In the genomic region with DNA sequence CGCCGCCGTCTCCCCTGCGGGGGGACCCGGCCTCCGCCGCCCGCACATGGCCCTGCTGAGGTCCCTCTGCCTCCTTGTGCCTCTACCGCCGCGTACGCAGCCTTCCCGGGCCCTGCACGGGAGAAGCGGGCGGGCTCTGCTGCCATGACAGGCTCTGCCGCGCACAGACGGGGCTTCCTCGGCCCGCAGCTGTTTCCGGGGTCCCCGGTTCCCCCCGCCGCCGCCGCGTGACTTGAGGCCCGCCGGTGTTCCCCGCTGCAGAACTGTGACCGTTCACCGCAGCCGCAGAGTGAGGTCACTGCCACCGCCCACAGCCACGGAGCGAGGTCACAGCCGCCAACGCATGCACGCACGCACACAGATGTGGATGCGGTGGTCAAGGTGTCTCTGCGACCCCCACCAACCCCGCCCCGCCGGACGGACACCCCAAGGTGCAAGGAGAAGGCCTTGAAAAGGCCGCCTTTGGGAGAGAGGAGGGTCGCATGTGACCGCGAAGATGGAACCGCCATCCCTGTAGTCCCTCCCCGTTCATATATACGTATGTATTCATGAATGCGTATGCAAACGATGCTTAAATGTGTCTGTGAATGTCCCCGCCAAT, we compare ENCODE assay signal across 8 mouse cellular contexts.
DNase-seq lines count a peak whose midpoint lies in the region; ATAC-seq lines count a peak whose summit lies in the region.

No protein-coding gene starts in this region.

- peak overlapping the region; percentile 85 for H3K27ac ChIP-seq in hindbrain, embryonic 13.5 days
- H3K27ac ChIP-seq in lung, embryonic 15.5 days: no peak overlapping the region

- DNase-seq in R1 (ENCODE audit: low read depth, low spot score): peak; percentile 32
- DNase-seq in cerebellum, postnatal 25 days: peak; percentile 81 to 83
- peak; percentile 68 to 73 for DNase-seq in frontal cortex, postnatal 36 days (ENCODE audit: low spot score in 2 of 2)
- peak; percentile 61 to 69 for DNase-seq in layer of hippocampus, postnatal 14 days (ENCODE audit: low spot score in 2 of 2)
- peak; percentile 21 for DNase-seq in ovary, adult 18-20 months (ENCODE audit: low spot score)
- DNase-seq in thymus, postnatal 0 days (ENCODE audit: low spot score): peak; percentile 30

- ATAC-seq in hindbrain, embryonic 13.5 days (ENCODE audit: low FRiP score): peak; percentile 97
- ATAC-seq in lung, embryonic 15.5 days (ENCODE audit: borderline replicate concordance, extremely low read depth, low FRiP score, low TSS enrichment): peak; percentile 77; the same call in 1 of the 2 replicates

- no peaks in the 10 kb centered on the region for H3K4me1 ChIP-seq in hindbrain, embryonic 13.5 days (replicated peaks)
- no peaks in the 10 kb centered on the region for H3K4me1 ChIP-seq in lung, embryonic 15.5 days

- 4% methylated on average over 57 of the region's 57 CpGs for WGBS in hindbrain, embryonic 13.5 days
- 3% methylated on average over 57 of the region's 57 CpGs for WGBS in lung, embryonic 15.5 days

- H3K36me3 ChIP-seq in hindbrain, embryonic 13.5 days: no peaks in the 10 kb centered on the region
- no peaks in the 10 kb centered on the region for H3K36me3 ChIP-seq in lung, embryonic 15.5 days

- H3K9ac ChIP-seq in hindbrain, embryonic 13.5 days: peak overlapping the region; percentile 88
- H3K9ac ChIP-seq in lung, embryonic 15.5 days: peak overlapping the region; percentile 53

- H3K9me3 ChIP-seq in hindbrain, embryonic 13.5 days: no peaks in the 10 kb centered on the region
- H3K9me3 ChIP-seq in lung, embryonic 15.5 days: no peaks in the 10 kb centered on the region

- H3K4me2 ChIP-seq in hindbrain, embryonic 13.5 days: peak overlapping the region; percentile 71
- peak overlapping the region; percentile 94 for H3K4me2 ChIP-seq in lung, embryonic 15.5 days

- H3K4me3 ChIP-seq in hindbrain, embryonic 13.5 days: peak overlapping the region; percentile 74
- peak overlapping the region; percentile 60 for H3K4me3 ChIP-seq in lung, embryonic 15.5 days

- H3K27me3 ChIP-seq in hindbrain, embryonic 13.5 days: no peaks in the 10 kb centered on the region
- H3K27me3 ChIP-seq in lung, embryonic 15.5 days: no peaks in the 10 kb centered on the region

Comparison
In these comparisons a context has a peak if more than half of its experiments do, and no peak if none do; other contexts are left out.
1. DNase-seq: peak in every context shown above with its lines; median percentile 82 in cerebellum, postnatal 25 days; 70 in frontal cortex, postnatal 36 days; 65 in layer of hippocampus, postnatal 14 days; 32 in R1; 30 in thymus, postnatal 0 days; 21 in ovary, adult 18-20 months.